Mouse (Mus musculus) olfactory bulb, adult 2 months (tissue): ENCODE measurements around the gene Smarce1.

ENCODE experiments used
- CTCF ChIP-seq: fragments of 200-500 bp; IDR thresholded peaks from 2 replicates; pipeline ENCODE4 v1.5.1; 2012; ENCODE audit warnings: low read depth, mild to moderate bottlenecking, low read length, moderate library complexity; ENCODE audit not compliant: insufficient read depth
- POLR2A ChIP-seq: fragments of 200-500 bp; IDR thresholded peaks from 2 replicates; pipeline ENCODE4 v1.6.1; 2012; ENCODE audit warnings: mild to moderate bottlenecking, low read depth, low read length, moderate library complexity; ENCODE audit not compliant: insufficient read depth

DNA sequence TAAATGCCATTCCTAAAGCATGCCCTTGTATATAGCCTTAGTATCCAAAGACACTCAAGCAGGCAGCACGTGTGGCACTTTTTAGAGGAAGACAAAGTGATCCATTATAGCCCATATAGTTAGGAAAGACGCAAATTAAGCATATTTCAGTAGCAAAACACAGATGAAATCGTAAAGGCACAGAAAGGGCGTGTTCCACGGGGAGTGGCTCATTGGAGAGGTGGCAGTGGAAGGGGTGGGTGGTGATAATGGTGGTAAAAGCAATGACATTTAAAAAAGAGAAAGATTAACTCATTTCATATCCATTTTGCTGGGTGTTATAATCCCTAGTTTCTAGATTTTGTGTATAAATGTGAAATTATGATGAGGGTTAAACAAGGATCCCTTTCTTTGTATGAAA, 4.5 kb downstream of the Smarce1 start:
- TF ChIP-seq CTCF (no peak), POLR2A (no peak)
